Mouse (Mus musculus): ENCODE measurements around the gene Morc4. TPM values are rescaled to one million over a fixed set of nuclear protein-coding genes. Genes with fewer than 3 reads are reported as not detected.

Morc4 gene
- total RNA-seq, 2 experiments from 2014 or later: 7.7 to 9.5 TPM

Other genes with a start within 250 kb of the Morc4 start
- 1 to 10 TPM; 3.7 to 4.4 TPM for gene Tbc1d8b, start 186.7 kb downstream of the Morc4 start, total RNA-seq (2021)
- not detected for gene Gm15013, start 157.2 kb downstream of the Morc4 start, total RNA-seq (2021)
- under 1 TPM; 0.40 to 0.62 TPM for gene Ripply1, start 89.3 kb downstream of the Morc4 start, total RNA-seq (2021)
- gene Cldn2, start 70.8 kb downstream of the Morc4 start, total RNA-seq (2021): under 1 TPM; 0.16 to 0.18 TPM
- 1 to 10 TPM; 4.6 to 4.8 TPM for gene Rbm41, start 126.9 kb upstream of the Morc4 start, total RNA-seq (2021)
- gene Nup62cl, start 191.0 kb upstream of the Morc4 start, total RNA-seq (2021): under 1 TPM; 0.25 to 0.82 TPM
- not detected for gene Pih1h3b, start 191.2 kb upstream of the Morc4 start, total RNA-seq (2021)

Data from gastrocnemius, postnatal 14 days (tissue).